Mouse (Mus musculus) thymus, postnatal 0 days (tissue): ENCODE measurements around the gene Tmem251. TPM values are rescaled to one million over a fixed set of nuclear protein-coding genes. Genes with fewer than 3 reads are reported as not detected.

Experiments
- DNase-seq: peaks from one replicate; pipeline ENCODE4 v3.0.0-alpha.2; 2015; ENCODE audit warnings: low spot score
- polyA plus RNA-seq: library from polyadenylated mRNA; unstranded; fragments of >200 nt; fragmentation: Nextera tagmentation; extraction: Ambion mirVana; gene quantifications from 2 replicates; pipeline ENCODE4 v1.2.1, GENCODE M21; 2015

The Tmem251 gene
- polyA plus RNA-seq, 1 experiment from 2014 or later, result 20.5 TPM

DNA sequence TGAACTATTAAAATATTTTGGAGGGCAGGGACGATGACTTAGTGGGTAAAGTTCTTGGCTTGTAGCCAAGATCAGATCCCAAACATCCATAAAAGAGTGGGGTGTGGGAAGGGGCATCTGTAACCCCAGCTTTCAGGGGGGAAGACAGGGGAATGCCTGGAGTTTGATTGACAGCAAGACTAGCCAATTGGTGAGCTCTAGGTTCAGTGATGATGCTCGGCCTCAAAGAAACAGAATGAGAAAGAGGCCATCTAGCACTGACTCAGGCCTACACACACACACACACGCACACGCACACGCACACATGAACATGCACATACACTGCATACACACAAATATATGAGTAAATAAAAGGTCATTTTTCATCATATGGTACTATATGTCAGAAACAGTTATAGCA, 33.7 kb upstream of the Tmem251 start:
- DNase-seq, result no peak

DNA sequence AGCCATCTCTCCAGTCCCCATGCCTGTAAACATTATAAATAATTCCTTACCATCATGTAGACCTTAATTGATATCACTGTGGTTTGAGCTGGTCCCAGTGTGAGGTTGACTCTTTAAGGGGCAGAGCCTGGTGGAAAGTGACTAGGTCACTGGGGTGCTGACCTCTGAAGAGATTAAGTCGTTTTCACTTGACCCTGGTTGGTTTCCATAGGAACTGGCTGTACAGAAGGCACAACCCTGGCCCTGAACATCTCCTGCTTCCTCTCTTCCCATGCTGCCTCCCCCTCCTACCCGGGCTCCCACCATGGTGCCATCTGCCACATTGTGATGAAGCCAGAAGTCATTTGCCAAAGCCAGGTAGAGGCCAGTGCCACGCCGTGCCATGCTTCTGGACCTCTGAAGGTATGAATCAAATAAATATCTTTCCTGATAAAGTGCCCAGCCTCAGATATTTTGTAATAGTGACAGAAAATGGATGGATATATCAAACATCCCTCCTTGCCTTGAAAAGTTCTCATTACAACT, 32.6 kb upstream of the Tmem251 start:
- no peak for DNase-seq

DNA sequence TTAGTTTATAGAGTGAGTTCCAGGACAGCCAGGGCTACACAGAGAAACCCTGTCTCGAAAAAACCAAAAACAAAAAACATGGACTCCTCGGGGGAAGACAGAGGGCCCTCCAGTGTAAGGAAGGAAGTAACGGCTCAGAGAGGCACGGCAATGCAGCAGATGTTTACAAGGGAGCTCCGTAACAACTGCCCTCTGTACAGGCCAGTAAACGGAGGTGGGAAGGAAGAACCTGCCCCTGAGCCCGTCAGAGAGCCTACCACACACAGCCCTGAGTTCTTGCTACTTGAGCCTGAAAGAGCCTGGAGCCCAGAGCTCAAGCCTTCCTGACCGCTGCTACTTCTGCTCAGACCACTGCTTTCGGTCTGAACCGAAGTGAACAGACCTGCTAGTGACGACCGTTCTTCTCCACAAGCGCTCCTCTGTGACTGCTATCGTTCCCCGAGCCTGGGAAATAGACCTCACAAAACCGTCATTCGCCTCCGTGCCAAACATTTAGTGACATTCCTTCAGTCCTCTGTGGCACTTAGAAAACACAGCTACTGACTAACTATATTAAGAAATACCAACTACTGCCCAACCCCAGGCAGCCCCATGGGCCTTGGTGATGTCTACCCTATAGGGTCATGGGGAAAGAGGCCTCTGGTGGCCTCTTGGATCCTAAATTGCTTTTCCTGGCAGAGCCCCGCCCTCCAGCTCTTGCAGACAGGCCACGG, 30.3 kb upstream of the Tmem251 start:
- no peak for DNase-seq

DNA sequence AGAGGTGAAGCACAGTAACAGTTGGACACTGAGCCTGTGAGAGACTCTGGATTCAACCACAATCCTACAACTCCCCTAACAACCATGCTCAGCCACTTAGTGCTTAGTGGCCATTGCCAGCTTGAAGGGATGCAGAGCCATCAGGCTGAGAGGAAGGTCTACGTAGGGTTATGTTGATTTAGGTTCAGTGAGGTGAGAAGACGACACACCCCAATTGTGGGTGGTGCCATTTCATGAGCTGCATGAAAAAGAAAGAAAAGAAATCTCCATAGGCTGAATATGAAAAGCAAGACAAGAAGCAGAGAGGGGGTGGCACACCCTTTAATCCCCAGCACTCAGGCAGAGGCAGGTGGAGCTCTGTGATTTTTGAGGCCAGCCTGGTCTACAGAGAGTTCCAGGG, 29.4 kb upstream of the Tmem251 start:
- no peak for DNase-seq

DNA sequence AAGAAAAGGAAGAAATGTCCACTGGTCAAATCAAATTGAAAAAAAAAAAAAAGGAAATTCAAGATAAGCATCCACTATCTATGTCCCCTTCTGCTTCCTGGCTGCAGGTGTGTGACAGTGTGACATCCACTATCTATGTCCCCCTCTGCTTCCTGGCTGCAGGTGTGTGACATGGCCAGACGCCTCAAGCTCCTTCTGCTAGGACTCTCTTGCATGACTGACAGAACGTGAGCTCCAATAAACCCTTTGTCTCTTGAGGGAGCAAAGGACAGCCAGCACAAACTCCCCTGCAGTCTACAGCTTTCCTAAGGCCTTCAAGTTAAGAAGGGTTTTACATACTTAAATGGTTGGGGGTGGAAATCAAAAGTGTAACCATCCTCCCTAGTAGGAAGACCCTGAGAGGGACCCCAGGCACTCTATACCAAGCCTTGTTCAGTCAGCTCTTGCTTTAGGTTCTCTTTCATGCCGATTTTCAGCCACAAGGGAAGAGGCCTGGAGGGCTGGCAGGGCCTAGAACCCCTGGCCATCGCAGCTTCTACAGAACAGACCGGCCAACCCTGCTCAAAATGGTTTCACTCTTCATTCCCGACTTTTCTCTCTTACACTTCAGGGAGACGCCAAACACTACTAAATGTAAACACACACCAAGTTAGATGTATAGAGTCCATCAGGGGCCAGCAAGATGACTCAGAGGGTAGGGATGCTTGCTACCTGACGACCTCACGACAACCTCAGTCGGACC, 28.7 kb upstream of the Tmem251 start:
- DNase-seq, result no peak

DNA sequence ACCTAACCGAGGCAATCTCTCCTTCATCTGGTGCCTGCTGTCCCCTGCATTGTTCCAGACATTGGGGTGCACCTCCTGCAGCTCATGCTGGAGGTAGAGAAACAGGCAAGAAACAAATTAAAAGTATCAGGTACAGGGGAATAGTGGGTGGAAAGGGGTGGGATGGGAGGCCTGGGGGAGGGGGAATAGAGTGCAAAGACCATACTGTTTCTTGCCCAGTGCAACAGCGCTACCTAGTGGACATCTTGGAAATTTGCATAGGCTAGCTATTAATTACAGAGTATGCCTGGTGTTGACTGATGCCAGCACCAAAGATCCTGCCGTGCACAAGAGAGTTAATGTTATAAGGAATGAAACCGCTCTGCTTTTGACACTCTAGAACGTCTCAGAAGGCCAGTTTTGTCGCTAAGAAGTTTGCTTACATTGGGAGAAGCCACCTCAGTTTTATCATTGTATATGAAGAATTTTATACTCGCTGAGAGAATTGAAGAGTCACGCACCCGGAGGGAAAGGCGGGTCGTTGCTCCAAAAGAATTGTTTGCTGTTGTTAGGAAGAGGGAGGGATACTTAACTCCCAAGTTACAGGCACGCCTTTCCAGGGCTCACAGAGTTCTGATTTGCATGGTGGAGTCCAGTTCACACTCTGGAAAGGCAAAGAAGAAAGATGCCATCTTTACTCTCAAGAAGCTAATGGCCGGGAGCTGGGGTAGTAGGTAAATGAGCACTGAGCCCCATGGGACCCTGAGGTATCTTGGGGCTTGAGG, 23.8 kb upstream of the Tmem251 start:
- peak; percentile 71 for DNase-seq

DNA sequence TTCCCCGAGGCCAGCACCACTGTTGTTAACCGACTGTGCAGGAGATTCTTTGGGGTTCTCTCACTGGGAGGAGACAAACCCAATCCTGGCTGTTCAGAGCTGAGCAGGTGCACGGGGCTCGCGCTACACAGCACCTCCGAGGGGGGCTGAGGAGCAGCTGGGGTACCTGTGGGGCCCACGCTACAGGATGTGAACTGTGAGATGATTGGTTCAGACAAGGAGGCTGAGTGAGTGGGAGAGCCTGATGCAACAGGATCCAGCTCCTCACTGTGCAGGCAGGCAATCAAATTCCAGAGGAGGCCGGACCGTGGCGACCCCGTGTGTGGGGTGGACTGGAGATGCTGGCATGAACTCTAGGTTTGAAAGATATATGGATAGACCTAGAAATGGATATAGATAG, 21.1 kb upstream of the Tmem251 start:
- peak; percentile 80 for DNase-seq

DNA sequence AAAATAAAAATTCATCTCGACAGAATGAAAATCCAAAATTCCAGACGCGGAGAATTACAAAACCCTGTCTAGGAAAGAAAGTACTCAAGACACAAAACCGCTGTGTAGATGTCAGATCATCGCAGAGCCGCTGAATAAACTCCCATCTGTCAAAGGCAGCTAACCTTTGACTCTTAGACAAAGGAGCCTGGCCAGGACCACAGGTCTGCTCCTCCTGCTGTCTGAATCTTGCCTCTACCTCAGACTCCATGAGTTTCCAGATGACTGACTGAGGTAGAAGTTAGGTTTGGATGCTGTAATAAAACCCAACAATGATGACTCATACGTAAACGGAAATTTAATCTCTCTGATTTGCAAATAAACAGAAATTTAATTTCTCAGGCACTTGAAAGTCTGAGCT, 20.6 kb upstream of the Tmem251 start:
- no peak for DNase-seq

DNA sequence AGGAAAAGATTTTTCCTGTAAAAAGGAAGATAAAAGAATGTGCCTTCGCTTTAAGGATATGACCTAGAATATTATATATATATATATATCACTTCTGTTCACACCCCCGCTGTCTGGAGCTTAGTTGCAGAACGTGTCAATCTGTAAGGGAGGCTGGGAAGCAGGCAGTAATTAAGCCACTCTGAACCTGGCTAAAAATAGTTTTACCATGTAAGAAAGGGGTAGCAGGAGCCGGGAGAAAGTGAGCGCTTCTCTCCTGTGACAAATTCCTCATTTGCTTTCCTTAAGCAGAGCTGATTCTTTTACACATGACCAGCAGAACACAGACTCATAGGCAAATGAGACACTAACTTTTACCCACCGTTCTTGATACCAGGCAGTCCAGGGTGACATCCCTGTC, 19.7 kb upstream of the Tmem251 start:
- DNase-seq, result no peak

DNA sequence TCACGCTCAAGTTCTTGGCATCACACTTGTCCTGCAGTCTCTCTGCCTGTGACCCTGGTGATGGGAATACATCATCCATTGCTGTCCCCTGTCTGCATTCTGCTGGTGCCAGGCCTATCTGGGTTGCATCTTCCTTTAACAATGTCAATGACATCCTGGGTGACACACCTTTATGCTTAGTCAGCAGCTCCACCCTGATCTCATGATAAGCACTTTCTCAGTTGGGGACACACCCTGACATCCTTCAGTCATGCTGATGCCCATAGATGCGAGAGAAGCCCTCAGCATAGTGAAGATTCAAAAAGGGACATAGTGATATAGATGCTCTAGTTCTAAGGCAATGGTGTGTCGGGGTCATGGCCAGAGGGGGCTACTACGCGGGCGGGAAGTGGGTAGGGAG, 18.4 kb upstream of the Tmem251 start:
- DNase-seq, result no peak

DNA sequence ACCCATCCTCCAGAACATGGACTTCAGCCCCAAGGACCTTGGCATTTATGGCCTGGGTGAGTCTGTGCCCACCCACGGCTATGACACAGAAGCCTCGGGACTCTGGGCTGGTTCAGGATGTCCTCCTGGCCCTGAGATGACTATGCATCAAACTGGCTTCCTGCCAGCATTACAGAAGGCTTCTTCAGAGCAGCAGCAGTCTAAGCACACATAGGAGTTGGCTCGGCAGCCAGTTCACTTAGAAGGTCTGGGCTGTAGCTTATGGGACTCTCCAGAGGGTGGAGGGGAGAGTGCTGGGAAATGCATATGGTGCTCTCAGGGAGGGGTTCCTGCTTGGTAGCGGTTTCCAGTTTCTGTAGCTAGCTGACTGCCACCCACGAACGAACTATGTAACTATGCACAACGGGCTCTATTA, 17.8 kb upstream of the Tmem251 start:
- DNase-seq, result no peak

DNA sequence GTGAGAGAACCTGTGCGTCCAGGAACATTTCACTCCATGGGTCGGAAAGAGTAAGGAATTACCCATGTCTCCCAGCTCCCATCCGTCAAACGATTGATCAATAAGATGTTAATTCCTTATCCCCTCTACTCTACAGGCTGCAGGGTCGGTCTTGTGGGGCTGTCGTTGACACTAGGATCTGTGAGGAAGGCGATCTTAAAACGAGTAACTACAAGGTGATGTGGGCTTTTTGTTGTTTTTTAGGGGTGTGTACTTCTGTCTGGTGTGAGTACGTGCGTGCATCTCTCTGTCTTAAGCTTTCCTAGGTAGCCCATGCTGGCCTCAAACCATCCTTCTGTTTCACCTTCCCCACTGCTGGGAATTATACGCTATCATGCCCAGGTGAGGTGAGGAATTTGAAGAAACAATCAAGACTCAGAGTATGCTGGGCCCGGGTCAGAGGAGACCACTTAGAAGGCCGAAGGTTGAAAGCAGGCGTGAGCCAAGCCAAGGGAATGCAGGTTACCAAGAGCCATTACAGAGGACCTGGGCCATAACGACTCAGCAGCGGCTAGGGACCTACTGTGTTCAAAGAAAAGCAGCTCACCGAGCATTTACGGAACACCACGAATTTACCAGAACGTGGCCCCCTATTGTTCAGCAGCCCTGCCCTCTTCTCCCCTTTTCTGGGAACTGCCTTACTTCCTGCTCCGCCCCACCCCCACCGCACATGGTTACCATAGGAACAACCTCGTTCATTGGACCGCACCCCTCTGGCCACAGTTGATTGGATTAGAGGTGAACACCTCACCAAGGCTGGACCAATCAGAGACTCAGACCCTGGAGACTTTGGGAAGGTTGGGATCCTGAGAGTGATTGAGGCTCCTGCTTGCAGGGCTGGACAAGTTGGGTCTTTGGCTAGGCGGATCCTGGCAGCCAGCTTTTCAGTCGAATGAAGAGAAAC, 13.4 kb upstream of the Tmem251 start:
- peak; percentile 76 for DNase-seq

DNA sequence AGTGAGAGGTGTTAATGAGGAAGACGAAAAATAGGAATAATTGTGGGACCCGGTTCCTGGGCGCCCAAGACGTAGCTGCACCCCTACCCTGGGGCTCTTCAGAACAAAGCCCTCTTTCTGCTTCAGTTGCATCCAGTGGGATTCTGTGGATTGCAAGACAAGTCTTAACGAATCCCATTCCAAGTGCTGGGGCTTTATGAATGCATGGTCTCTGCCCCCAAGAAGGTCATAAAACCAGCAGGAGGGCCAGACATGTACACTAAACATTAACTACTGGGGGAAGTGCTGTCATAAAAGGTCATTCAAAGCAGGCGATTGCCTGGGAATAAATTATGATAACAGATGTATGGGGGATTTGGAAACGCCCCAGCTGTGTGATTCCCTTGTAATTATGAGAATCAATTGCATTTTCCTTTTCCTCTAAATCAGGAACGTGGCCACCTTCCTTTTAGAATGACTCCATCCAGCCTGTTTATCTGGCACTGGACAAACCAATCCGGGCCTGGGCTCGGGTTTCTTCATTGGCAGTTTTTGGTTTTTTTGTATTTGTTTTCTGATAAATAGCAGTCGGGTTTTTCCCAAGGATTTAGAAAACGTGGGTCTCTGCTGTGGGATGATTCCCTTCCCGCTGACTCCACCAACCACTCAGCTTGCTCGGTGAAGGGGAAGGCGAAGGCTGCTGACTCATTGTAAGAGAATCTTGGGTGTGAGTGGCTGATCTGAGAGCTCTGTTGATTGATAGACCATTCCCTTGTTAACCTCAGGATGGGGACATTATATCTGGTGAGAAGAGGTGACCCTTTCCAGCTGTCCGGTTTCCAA, 12.6 kb upstream of the Tmem251 start:
- DNase-seq, result no peak

DNA sequence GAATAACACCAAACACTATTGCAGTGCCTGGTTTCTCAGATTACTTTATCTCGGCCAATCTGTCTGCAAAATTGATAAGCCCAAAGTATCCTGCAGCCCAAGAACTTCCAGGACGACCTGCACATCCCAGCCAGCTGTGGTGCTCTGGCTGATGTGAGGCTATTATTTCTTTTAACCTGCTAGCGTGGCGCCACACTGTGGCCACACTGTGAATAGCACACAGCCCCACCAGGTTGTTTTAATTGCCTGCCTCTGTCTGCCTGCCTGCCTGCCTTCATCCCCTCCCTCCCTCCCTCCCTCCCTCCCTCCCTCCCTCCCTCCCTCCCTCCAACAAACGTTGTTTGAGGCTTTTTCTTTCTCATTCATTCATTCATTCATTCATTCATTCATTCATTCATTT, 10.2 kb upstream of the Tmem251 start:
- peak; percentile 79 for DNase-seq

DNA sequence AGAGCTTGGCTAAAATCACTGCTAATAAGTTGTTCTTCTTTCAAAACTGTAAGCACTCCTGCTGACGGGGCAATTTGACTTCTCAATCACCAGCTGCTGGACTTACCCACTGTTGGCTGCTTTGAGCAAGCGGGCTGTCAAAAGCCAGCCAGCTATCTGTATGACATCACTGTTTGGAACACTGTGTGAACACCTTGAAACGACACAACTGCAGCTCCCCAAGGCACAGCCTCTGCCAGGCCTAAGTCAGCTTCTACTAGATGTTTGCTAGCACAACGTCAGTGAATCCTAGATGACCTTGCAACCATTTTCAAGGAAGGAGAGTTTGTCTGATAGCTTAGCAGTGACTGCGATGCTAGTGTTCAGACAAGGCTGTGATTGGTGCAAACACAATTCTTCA, 4.5 kb upstream of the Tmem251 start:
- DNase-seq, result no peak

DNA sequence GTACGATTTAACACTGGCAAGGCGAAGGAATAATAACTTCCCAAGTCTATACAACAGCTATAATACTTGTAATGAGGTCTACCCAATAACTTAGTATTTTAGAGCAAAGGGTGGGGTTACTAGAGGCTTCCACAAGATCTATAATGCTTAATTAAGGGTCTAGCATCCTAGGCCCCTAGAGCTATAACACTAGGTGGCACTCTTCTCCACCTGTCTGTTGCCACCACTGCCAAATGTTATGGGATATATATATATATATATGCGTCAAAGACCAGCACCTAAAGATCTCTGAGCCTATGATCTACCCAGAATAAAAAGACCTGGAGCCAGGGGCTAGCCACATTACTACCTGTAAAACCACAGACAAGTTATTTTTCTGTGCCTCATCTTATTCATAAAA, 3.3 kb upstream of the Tmem251 start:
- DNase-seq, result peak; percentile 56

DNA sequence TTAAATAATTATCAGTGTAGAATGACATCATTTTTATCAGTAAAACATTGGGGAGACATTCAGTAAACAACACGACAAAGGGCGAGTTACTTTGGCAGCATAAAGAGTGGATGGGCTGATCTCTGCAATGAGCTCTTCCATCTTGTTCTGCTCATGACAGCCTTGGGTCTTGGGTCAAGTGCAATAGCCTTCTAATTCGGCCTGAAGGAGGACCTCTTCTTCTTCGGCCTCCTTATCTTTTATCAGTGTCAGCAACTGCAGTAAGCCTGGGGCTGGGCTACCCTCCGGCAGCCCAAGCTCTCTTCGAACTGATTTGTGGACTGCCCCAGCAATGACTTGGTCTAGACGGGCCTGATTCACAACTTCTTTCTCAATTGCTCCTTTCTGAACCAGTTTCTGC, 1.5 kb upstream of the Tmem251 start:
- DNase-seq, result no peak

DNA sequence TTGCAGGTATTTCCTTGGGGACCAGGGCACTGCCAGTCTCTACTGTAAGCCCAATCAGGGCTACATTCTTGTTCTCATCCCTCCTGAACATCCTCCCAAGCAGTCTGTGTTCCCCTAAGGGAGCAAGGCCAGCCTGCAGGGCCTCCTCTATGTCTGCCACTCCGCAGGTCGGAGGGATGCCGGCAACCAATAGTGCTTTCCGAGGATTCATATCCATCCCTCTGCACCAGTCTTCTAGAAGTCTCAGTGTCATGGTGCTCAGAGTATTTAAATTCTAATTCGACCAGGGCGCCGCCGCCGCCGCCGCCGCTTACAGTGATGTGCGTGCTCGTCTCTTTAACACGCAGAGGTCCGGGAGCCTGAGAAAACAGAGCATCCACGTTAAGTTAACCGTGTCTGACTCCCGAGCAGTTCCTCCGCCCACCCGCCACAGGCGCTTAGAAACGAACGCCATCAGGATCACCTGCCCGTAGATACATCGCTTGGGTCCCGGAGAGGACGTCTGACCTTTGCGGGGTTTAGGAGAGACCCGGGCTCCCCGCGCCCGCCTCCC, 450 bp upstream of the Tmem251 start:
- DNase-seq, result no peak

DNA sequence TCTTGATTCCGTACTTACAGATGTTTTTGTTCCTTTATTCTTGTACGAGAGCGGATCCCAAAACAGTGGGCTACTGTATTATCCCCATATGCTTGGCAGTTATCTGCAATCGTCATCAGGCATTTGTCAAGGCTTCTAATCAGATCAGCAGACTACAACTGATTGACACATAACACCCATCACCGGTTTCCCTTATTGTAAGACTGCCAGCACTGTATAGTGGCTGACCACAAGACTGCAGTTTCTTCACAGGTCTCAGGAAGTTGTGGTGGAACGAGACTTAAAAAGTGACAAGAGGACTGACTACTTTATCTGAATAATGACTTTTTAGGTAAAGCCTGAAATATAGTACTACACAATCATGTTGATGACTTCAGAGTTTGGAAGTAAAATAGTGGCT, 1.3 kb downstream of the Tmem251 start:
- peak; percentile 53 for DNase-seq

DNA sequence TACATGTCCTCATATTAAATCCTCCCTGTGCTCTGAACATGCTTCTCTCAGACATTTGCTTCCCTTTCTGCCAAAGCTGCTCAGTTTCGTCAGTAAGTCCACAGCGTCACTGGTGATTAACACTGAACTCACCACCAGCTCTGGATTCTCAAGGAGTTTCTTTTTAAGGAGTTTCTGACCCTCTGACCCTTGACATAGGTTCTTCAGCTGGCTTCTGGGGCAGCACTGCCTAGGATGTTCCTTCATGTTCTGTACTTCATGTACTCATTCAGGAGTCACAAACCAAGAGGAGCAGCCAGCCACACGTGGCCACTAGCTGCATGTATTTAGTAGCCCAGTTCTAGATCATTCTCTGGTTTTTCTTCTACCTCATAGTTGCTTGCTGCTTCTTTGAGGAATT, 4.7 kb downstream of the Tmem251 start:
- no peak for DNase-seq
